Mouse (Mus musculus): ENCODE measurements around the gene Dhx8. TPM values are rescaled to one million over a fixed set of nuclear protein-coding genes. Genes with fewer than 3 reads are reported as not detected.

Gene Dhx8
- polyA plus RNA-seq, 1 experiment from 2014 or later = 18.5 TPM

DNA sequence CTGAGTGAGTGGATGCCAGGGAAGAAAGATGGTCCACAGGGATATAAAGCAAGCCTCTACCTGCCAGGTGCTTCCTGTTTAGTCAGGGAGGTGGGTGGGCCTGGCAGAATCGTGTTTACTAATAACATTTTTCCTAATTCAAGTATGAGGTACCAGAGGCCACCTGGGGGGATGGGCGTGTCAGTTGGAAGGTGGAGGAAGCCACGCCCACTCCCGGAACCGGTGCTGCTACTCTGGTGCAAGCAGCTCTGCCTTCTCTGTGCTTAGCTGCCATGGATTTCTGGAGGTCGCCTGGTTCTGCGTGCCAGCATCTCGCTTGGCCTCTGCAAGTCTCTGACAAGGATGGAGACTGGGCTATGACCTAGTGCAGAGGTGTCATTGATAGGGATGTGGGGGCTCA, 65.4 kb downstream of the Dhx8 start:
- no peak for ATAC-seq (ENCODE audit: insufficient number of reproducible peaks, insufficient read depth, low FRiP score, low read depth)
- H3K27me3 ChIP-seq (ENCODE audit: control insufficient read depth, insufficient read depth, low read length) = no peaks in the 10 kb centered on the region

DNA sequence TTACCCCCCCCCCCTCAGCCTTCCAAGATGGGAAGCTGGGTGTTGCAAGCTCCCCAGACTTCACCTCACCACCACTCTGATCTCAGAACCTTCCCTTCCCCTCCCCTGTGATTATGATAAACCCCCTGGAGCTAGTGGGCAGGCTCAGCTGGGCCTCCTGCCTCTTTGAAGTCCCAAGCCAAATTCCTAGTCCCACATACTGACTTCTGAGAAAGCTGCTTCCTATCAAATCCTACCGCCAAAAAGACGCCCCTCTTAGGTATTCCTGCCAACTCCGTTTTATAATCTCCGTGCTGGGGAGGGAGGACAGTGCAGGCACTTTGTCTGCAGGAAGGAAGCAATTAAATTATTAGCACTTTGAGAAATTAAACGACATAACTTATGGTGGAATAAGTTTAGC, 68.7 kb downstream of the Dhx8 start:
- Histone ChIP-seq H3K9me3 (ENCODE audit: control insufficient read depth, low read length) (no peaks in the 10 kb centered on the region), H3K4me1 (ENCODE audit: control insufficient read depth in 2 of 2, insufficient read depth in 2 of 2, low read length in 2 of 2) (peaks cover 4 to 8% of the 10 kb centered on the region in 2 experiments), H3K4me3 (ENCODE audit: control insufficient read depth in 1 of 2, insufficient read depth in 1 of 2, low read depth in 1 of 2, low read length in 2 of 2) (no peak overlapping the region), H3K36me3 (ENCODE audit: control insufficient read depth, insufficient read depth, low read length) (no peaks in the 10 kb centered on the region), H3K27ac (replicated peaks in 1 of 2; ENCODE audit: control insufficient read depth in 1 of 2, insufficient read depth in 1 of 2, low read depth in 2 of 2, low read length in 2 of 2) (no peak overlapping the region), H3K4me2 (ENCODE audit: low read length) (no peak overlapping the region), H3K9ac (ENCODE audit: low read length) (no peak overlapping the region), H3K27me3 (ENCODE audit: control insufficient read depth, insufficient read depth, low read length) (no peaks in the 10 kb centered on the region)
- no peak for ATAC-seq (ENCODE audit: insufficient number of reproducible peaks, insufficient read depth, low FRiP score, low read depth)
- 7% methylated on average over 5 of the region's 5 CpGs for WGBS

More for the DNA sequence above, 65.4 kb downstream of the Dhx8 start:
- peaks cover 4 to 8% of the 10 kb centered on the region in 2 experiments for H3K4me1 ChIP-seq (ENCODE audit: control insufficient read depth in 2 of 2, insufficient read depth in 2 of 2, low read length in 2 of 2)
- no peak overlapping the region for H3K9ac ChIP-seq (ENCODE audit: low read length)
- no peak overlapping the region for H3K4me3 ChIP-seq (ENCODE audit: control insufficient read depth in 1 of 2, insufficient read depth in 1 of 2, low read depth in 1 of 2, low read length in 2 of 2)
- no peak overlapping the region for H3K27ac ChIP-seq (replicated peaks in 1 of 2; ENCODE audit: control insufficient read depth in 1 of 2, insufficient read depth in 1 of 2, low read depth in 2 of 2, low read length in 2 of 2)
- H3K4me2 ChIP-seq (ENCODE audit: low read length) = no peak overlapping the region
- WGBS = 43% methylated on average over 8 of the region's 8 CpGs
- no peaks in the 10 kb centered on the region for H3K36me3 ChIP-seq (ENCODE audit: control insufficient read depth, insufficient read depth, low read length)
- no peaks in the 10 kb centered on the region for H3K9me3 ChIP-seq (ENCODE audit: control insufficient read depth, low read length)

DNA sequence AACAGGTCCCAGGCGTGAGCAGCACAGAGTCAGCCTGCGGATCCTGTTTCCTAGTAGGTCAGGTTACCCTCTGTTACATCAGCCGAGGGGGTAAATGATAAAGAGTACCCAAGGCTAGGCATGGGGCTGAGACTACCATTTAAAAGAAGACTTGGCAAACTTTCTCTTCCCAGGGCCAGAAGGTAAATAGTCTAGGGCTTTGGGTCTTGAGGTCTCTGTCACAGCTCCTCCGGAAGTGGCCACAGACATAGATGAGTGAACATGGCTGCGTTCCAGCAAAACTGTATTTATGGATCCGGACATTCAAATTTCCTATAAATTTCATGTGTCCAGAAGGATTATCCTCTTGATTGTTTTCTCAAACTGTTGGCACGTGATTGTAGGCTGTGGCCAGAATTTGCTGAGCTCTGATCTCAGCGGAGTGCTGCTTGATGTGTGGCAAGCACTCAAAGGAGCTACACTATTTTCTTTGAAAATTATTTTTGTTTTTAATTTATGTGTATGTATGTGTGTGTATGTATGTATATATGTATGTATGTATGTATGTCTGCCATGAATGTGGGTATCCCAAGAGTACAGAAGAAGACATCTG, 72.5 kb downstream of the Dhx8 start:
- H3K36me3 ChIP-seq (ENCODE audit: control insufficient read depth, insufficient read depth, low read length) = no peaks in the 10 kb centered on the region
- no peaks in the 10 kb centered on the region for H3K27me3 ChIP-seq (ENCODE audit: control insufficient read depth, insufficient read depth, low read length)
- no peak for ATAC-seq (ENCODE audit: insufficient number of reproducible peaks, insufficient read depth, low FRiP score, low read depth)
- no peaks in the 10 kb centered on the region for H3K9me3 ChIP-seq (ENCODE audit: control insufficient read depth, low read length)
- WGBS = 83% methylated on average over 8 of the region's 8 CpGs
- no peak overlapping the region for H3K4me3 ChIP-seq (ENCODE audit: control insufficient read depth in 1 of 2, insufficient read depth in 1 of 2, low read depth in 1 of 2, low read length in 2 of 2)
- H3K4me2 ChIP-seq (ENCODE audit: low read length) = no peak overlapping the region
- no peak overlapping the region for H3K27ac ChIP-seq (replicated peaks in 1 of 2; ENCODE audit: control insufficient read depth in 1 of 2, insufficient read depth in 1 of 2, low read depth in 2 of 2, low read length in 2 of 2)
- H3K9ac ChIP-seq (ENCODE audit: low read length) = no peak overlapping the region
- H3K4me1 ChIP-seq (ENCODE audit: control insufficient read depth in 2 of 2, insufficient read depth in 2 of 2, low read length in 2 of 2) = peaks cover 4 to 8% of the 10 kb centered on the region in 2 experiments

DNA sequence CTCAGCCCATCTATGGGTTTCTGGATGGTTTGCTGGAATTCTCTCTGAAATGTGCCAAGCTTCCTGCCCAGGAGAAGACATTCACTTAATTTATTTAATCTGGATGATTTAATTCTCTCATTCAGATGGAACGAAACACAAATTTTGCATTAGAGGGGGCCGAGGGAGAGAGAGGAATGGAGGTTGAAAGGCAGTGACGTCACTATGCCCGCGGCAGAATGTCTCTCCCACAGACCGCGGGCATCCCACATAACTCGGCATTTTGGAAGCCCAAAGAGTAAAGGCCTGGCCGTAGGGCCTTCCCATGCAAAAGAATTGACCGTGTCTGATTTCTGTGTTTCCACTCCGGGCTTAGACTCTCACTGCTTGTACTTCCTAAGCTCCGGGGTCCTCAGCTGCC, 74.0 kb downstream of the Dhx8 start:
- no peaks in the 10 kb centered on the region for H3K36me3 ChIP-seq (ENCODE audit: control insufficient read depth, insufficient read depth, low read length)
- peak overlapping the region; percentile 23 for H3K4me2 ChIP-seq (ENCODE audit: low read length)
- H3K4me3 ChIP-seq (ENCODE audit: control insufficient read depth in 1 of 2, insufficient read depth in 1 of 2, low read depth in 1 of 2, low read length in 2 of 2) = no peak overlapping the region

DNA sequence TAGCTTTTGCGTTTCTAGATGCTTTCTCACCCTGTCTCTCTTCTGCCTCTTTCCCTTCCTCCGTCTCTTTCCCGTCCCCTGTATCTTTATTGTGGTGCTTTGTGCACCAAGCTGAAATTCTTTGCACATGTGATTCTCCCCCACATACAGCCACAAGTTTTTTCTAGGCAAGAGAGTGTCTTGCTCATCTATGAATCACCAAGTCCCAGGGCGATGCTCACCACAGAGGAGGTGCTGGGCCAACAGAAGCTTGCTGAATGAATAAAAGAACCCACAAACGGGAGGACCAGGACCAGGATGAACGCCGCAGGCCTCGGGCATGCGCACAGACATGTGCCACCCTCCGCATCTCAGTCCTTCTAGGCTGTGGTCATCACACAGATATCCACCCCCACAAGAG, 74.5 kb downstream of the Dhx8 start:
- H3K27me3 ChIP-seq (ENCODE audit: control insufficient read depth, insufficient read depth, low read length) = no peaks in the 10 kb centered on the region

More for the DNA sequence above, 74.0 kb downstream of the Dhx8 start:
- no peaks in the 10 kb centered on the region for H3K9me3 ChIP-seq (ENCODE audit: control insufficient read depth, low read length)
- H3K27ac ChIP-seq (replicated peaks in 1 of 2; ENCODE audit: control insufficient read depth in 1 of 2, insufficient read depth in 1 of 2, low read depth in 2 of 2, low read length in 2 of 2) = no peak overlapping the region
- WGBS = 50% methylated on average over 12 of the region's 12 CpGs
- no peaks in the 10 kb centered on the region for H3K27me3 ChIP-seq (ENCODE audit: control insufficient read depth, insufficient read depth, low read length)
- no peak overlapping the region for H3K9ac ChIP-seq (ENCODE audit: low read length)
- H3K4me1 ChIP-seq (ENCODE audit: control insufficient read depth in 2 of 2, insufficient read depth in 2 of 2, low read length in 2 of 2) = peaks cover 0 to 3% of the 10 kb centered on the region in 2 experiments; a peak in 2 of 4 replicates
- no peak for ATAC-seq (ENCODE audit: insufficient number of reproducible peaks, insufficient read depth, low FRiP score, low read depth)

DNA sequence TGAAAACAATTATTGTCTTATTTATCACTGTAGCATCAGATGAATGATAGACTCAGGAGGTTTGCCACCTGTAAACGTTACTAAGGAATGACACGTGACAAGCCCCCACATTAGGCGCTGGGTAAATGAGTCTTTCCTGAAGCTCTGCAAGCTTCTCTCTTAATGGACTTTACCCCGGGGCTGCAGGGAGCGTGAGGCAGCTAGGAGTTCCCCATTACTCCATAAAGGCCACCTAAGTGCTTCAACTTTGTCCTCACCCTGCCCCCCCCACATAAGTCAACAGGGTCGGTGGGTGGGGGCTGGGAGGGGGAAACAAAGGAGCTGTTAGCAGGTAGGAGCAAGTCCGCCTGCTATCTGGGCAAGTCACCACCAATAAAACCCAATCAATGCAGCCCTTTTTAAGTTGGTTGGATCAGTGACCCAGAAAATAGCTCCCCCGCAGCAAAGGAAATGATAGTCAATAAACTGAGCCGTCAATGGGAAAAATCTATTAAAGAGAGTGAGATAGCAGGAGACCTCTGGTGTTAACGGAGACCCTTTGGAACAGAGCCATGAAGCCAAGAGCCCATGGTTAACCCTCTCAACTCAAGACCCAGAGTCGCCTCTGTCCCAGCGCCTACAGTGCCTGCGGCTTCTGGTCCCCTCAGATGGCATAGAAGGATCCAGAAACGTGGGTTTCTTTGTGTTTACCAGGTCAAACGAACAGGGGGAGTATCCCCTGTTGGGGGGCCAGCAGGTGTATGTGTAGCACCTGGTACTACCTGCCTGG, 76.5 kb downstream of the Dhx8 start:
- no peak for ATAC-seq (ENCODE audit: insufficient number of reproducible peaks, insufficient read depth, low FRiP score, low read depth)
- Histone ChIP-seq H3K9ac (ENCODE audit: low read length) (no peak overlapping the region), H3K27ac (replicated peaks in 1 of 2; ENCODE audit: control insufficient read depth in 1 of 2, insufficient read depth in 1 of 2, low read depth in 2 of 2, low read length in 2 of 2) (no peak overlapping the region), H3K27me3 (ENCODE audit: control insufficient read depth, insufficient read depth, low read length) (peaks cover 6% of the 10 kb centered on the region; the same call in 1 of the 2 replicates), H3K36me3 (ENCODE audit: control insufficient read depth, insufficient read depth, low read length) (no peaks in the 10 kb centered on the region), H3K9me3 (ENCODE audit: control insufficient read depth, low read length) (no peaks in the 10 kb centered on the region), H3K4me2 (ENCODE audit: low read length) (no peak overlapping the region), H3K4me1 (ENCODE audit: control insufficient read depth in 2 of 2, insufficient read depth in 2 of 2, low read length in 2 of 2) (peaks cover under 1% of the 10 kb centered on the region in 2 experiments; a peak in 1 of 4 replicates), H3K4me3 (ENCODE audit: control insufficient read depth in 1 of 2, insufficient read depth in 1 of 2, low read depth in 1 of 2, low read length in 2 of 2) (no peak overlapping the region)
- 43% methylated on average over 15 of the region's 15 CpGs for WGBS

More for the DNA sequence above, 74.5 kb downstream of the Dhx8 start:
- Histone ChIP-seq H3K4me2 (ENCODE audit: low read length) (no peak overlapping the region), H3K9me3 (ENCODE audit: control insufficient read depth, low read length) (no peaks in the 10 kb centered on the region), H3K4me1 (ENCODE audit: control insufficient read depth in 2 of 2, insufficient read depth in 2 of 2, low read length in 2 of 2) (no peaks in the 10 kb centered on the region), H3K4me3 (ENCODE audit: control insufficient read depth in 1 of 2, insufficient read depth in 1 of 2, low read depth in 1 of 2, low read length in 2 of 2) (no peak overlapping the region), H3K9ac (ENCODE audit: low read length) (no peak overlapping the region), H3K36me3 (ENCODE audit: control insufficient read depth, insufficient read depth, low read length) (no peaks in the 10 kb centered on the region), H3K27ac (replicated peaks in 1 of 2; ENCODE audit: control insufficient read depth in 1 of 2, insufficient read depth in 1 of 2, low read depth in 2 of 2, low read length in 2 of 2) (no peak overlapping the region)
- no peak for ATAC-seq (ENCODE audit: insufficient number of reproducible peaks, insufficient read depth, low FRiP score, low read depth)
- 79% methylated on average over 10 of the region's 10 CpGs for WGBS

DNA sequence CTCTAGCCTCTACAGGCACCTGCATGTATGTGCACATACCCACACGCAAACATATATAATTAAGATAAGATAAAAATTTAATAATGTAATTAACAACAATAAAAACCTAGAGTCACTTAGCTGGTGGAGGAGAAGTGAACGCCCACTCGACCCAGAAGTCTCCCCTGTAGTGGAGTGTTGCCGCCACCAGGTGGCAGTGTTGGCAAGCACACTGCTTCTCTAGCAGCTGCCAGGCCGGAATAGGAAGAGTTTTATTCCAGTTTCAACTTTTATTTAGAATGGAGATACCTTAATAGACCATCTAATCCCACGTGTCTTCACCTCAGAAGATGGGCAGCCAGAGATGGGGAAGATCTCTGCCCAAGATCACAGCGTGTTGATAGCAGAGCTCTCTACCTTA, 80.5 kb downstream of the Dhx8 start:
- Histone ChIP-seq H3K36me3 (ENCODE audit: control insufficient read depth, insufficient read depth, low read length) (no peaks in the 10 kb centered on the region), H3K9me3 (ENCODE audit: control insufficient read depth, low read length) (no peaks in the 10 kb centered on the region), H3K4me2 (ENCODE audit: low read length) (no peak overlapping the region), H3K27me3 (ENCODE audit: control insufficient read depth, insufficient read depth, low read length) (peaks cover 6% of the 10 kb centered on the region; the same call in 1 of the 2 replicates), H3K4me3 (ENCODE audit: control insufficient read depth in 1 of 2, insufficient read depth in 1 of 2, low read depth in 1 of 2, low read length in 2 of 2) (no peak overlapping the region), H3K27ac (replicated peaks in 1 of 2; ENCODE audit: control insufficient read depth in 1 of 2, insufficient read depth in 1 of 2, low read depth in 2 of 2, low read length in 2 of 2) (no peak overlapping the region), H3K4me1 (ENCODE audit: control insufficient read depth in 2 of 2, insufficient read depth in 2 of 2, low read length in 2 of 2) (peaks cover 9 to 16% of the 10 kb centered on the region in 2 experiments; a peak in 3 of 4 replicates), H3K9ac (ENCODE audit: low read length) (no peak overlapping the region)
- no peak for ATAC-seq (ENCODE audit: insufficient number of reproducible peaks, insufficient read depth, low FRiP score, low read depth)
- 3% methylated on average over 7 of the region's 7 CpGs for WGBS

Measured in heart, embryonic 14.5 days (tissue).